Mouse (Mus musculus) spleen, adult 2 months (tissue): Measurements from ENCODE around the gene Tnrc18.

ENCODE experiments used
- CTCF ChIP-seq: fragments of 200-500 bp; IDR thresholded peaks from 2 replicates; pipeline ENCODE4 v1.5.1; 2011; ENCODE audit warnings: mild to moderate bottlenecking, inconsistent platforms; ENCODE audit not compliant: insufficient read depth, insufficient read length, insufficient replicate concordance; ENCODE audit errors: extremely low read depth
- POLR2A ChIP-seq: fragments of 200-500 bp; IDR thresholded peaks from 2 replicates; pipeline ENCODE4 v1.6.1; 2011; ENCODE audit warnings: low read depth, low read length, inconsistent platforms

GRCm38 (mm10) chr5:142848149-142848548 is 30.7 kb upstream of the Tnrc18 start:
- TF ChIP-seq CTCF (no peak), POLR2A (no peak)
